Mouse (Mus musculus) intestine, postnatal 0 days (tissue): Measurements from ENCODE around the gene Samd4b. TPM values are rescaled to one million over a fixed set of nuclear protein-coding genes. Genes with fewer than 3 reads are reported as not detected.

Experiments
- ATAC-seq: fragments of 200-750 bp; cut with Nextera tagmentation; 2 replicates; pipeline ENCODE4 v1.8.0; 2017; ENCODE audit warnings: mild to moderate bottlenecking, moderate TSS enrichment, moderate library complexity
- H3K27ac ChIP-seq: fragments of 300-500 bp; sonication (generic); 2 replicates; pipeline ENCODE4 v1.5.1; 2014; ENCODE audit warnings: mild to moderate bottlenecking, low read depth, low read length, moderate library complexity
- H3K27me3 ChIP-seq: fragments of 300-500 bp; sonication (generic); replicated peaks from 2 replicates; pipeline ENCODE4 v1.6.1; 2014; ENCODE audit warnings: low read length, mixed read lengths; ENCODE audit not compliant: control insufficient read depth, insufficient read depth
- H3K36me3 ChIP-seq: fragments of 300-500 bp; sonication (generic); 2 replicates; pipeline ENCODE4 v1.6.1; 2014; ENCODE audit warnings: mild to moderate bottlenecking, moderate library complexity; ENCODE audit not compliant: control insufficient read depth, insufficient read depth
- H3K4me1 ChIP-seq: fragments of 300-500 bp; sonication (generic); replicated peaks from 2 replicates; pipeline ENCODE4 v1.6.1; 2014; ENCODE audit warnings: antibody characterized with exemption, low read length, mixed read lengths; ENCODE audit not compliant: control insufficient read depth, insufficient read depth
- H3K4me2 ChIP-seq: fragments of 300-500 bp; sonication (generic); replicated peaks from 2 replicates; pipeline ENCODE4 v1.6.1; 2014; ENCODE audit warnings: low read depth, mild to moderate bottlenecking, moderate library complexity
- H3K4me3 ChIP-seq: fragments of 300-500 bp; sonication (generic); 2 replicates; pipeline ENCODE4 v1.5.1; 2014; ENCODE audit warnings: low read depth, low read length
- H3K9ac ChIP-seq: fragments of 300-500 bp; sonication (generic); 2 replicates; pipeline ENCODE4 v1.6.1; 2014; ENCODE audit warnings: mild to moderate bottlenecking, low read depth, low read length
- H3K9me3 ChIP-seq: fragments of 300-500 bp; sonication (generic); 2 replicates; pipeline ENCODE4 v1.6.1; 2016; ENCODE audit warnings: mixed run types; ENCODE audit not compliant: control insufficient read depth
- CTCF ChIP-seq: sonication (generic); IDR thresholded peaks from 2 replicates; pipeline ENCODE4 v1.5.1; 2016; ENCODE audit warnings: low read depth, mild to moderate bottlenecking, control low read depth, antibody characterized with exemption, moderate library complexity
- WGBS: fragments of 180-500 bp; shearing (Covaris S2); extraction: QIAGEN DNeasy Blood & Tissue Kit; methylation state at CpG from one replicate; pipeline ENCODE4 v1.1.7; 2014; 5-methylcytosine and 5-hydroxymethylcytosine counted together
- polyA plus RNA-seq: library from polyadenylated mRNA; unstranded; fragments of >200 nt; fragmentation: Nextera tagmentation; extraction: Ambion mirVana; gene quantifications from 2 replicates; pipeline ENCODE4 v1.2.1, GENCODE M21; 2015

Samd4b gene
- polyA plus RNA-seq, 1 experiment from 2014 or later: 13.4 TPM

- Histone ChIP-seq H3K27me3 (no peaks in the 10 kb centered on the region), H3K36me3 (0 out of 2 replicates have a peak, but pooled peaks cover 5% of the 10 kb centered on the region), H3K4me3 (no peak overlapping the region), H3K4me1 (peaks cover 34% of the 10 kb centered on the region), H3K9ac (no peak overlapping the region), H3K4me2 (0 out of 2 replicates have a peak overlapping the region, but pooled peaks have one; percentile 9), H3K9me3 (no peaks in the 10 kb centered on the region), H3K27ac (peak overlapping the region; percentile 54; the same call in 1 of the 2 replicates)
- peak; percentile 62 for ATAC-seq
- 40% methylated on average over 9 of the region's 9 CpGs for WGBS
- TF ChIP-seq CTCF: no peak
Measured at GRCm38 (mm10) chr7:28577826-28578542, 20.0 kb downstream of the Samd4b start.

- Histone ChIP-seq H3K27me3 (no peaks in the 10 kb centered on the region), H3K27ac (no peak overlapping the region; the same call in 1 of the 2 replicates), H3K36me3 (0 out of 2 replicates have a peak, but pooled peaks cover 5% of the 10 kb centered on the region), H3K9ac (no peak overlapping the region), H3K4me3 (no peak overlapping the region), H3K4me2 (no peak overlapping the region), H3K9me3 (no peaks in the 10 kb centered on the region), H3K4me1 (peaks cover 40% of the 10 kb centered on the region)
- ATAC-seq: peak; percentile 1; the same call in 1 of the 2 replicates
- 65% methylated on average over 5 of the region's 5 CpGs for WGBS
- no peak for TF ChIP-seq CTCF
Measured at GRCm38 (mm10) chr7:28576271-28576914, 21.6 kb downstream of the Samd4b start.

GRCm38 (mm10) chr7:28575597-28575996 lies 22.3 kb downstream of the Samd4b start:
- Histone ChIP-seq H3K4me1 (peaks cover 40% of the 10 kb centered on the region), H3K9ac (no peak overlapping the region), H3K36me3 (0 out of 2 replicates have a peak, but pooled peaks cover 5% of the 10 kb centered on the region), H3K4me2 (no peak overlapping the region), H3K27ac (no peak overlapping the region), H3K4me3 (no peak overlapping the region), H3K9me3 (no peaks in the 10 kb centered on the region), H3K27me3 (no peaks in the 10 kb centered on the region)
- 80% methylated on average over 11 of the region's 11 CpGs for WGBS
- TF ChIP-seq CTCF: no peak
- ATAC-seq: no peak

GRCm38 (mm10) chr7:28573236-28573635 lies 24.7 kb downstream of the Samd4b start:
- H3K27me3 ChIP-seq: no peaks in the 10 kb centered on the region
- H3K36me3 ChIP-seq: peaks cover 12% of the 10 kb centered on the region
- no peak for ATAC-seq
- no peak overlapping the region for H3K4me2 ChIP-seq
- H3K9ac ChIP-seq: no peak overlapping the region
- no peak overlapping the region for H3K4me3 ChIP-seq
- H3K27ac ChIP-seq: peak overlapping the region; percentile 30; the same call in 1 of the 2 replicates
- H3K4me1 ChIP-seq: peaks cover 34% of the 10 kb centered on the region
- 79% methylated on average over 3 of the region's 3 CpGs for WGBS
- H3K9me3 ChIP-seq: no peaks in the 10 kb centered on the region
- TF ChIP-seq CTCF: no peak

GRCm38 (mm10) chr7:28572689-28573088 lies 25.3 kb downstream of the Samd4b start:
- Histone ChIP-seq H3K4me2 (no peak overlapping the region), H3K36me3 (peaks cover 17% of the 10 kb centered on the region), H3K27ac (0 out of 2 replicates have a peak overlapping the region, but pooled peaks have one; percentile 30), H3K9ac (no peak overlapping the region), H3K9me3 (no peaks in the 10 kb centered on the region), H3K4me1 (peaks cover 29% of the 10 kb centered on the region), H3K27me3 (no peaks in the 10 kb centered on the region), H3K4me3 (no peak overlapping the region)
- no peak for TF ChIP-seq CTCF
- 52% methylated on average over 5 of the region's 5 CpGs for WGBS
- no peak for ATAC-seq

- Histone ChIP-seq H3K27ac (peak overlapping the region; percentile 76), H3K4me3 (no peak overlapping the region), H3K9ac (no peak overlapping the region), H3K4me2 (peak overlapping the region; percentile 48), H3K4me1 (peaks cover 16% of the 10 kb centered on the region; the same call in 1 of the 2 replicates), H3K36me3 (peaks cover 33% of the 10 kb centered on the region), H3K27me3 (no peaks in the 10 kb centered on the region), H3K9me3 (no peaks in the 10 kb centered on the region)
- TF ChIP-seq CTCF: no peak
- peak; percentile 2; the same call in 1 of the 2 replicates for ATAC-seq
- 19% methylated on average over 5 of the region's 5 CpGs for WGBS
Measured at GRCm38 (mm10) chr7:28570982-28571682, 26.8 kb downstream of the Samd4b start.
